Mouse (Mus musculus) limb, embryonic 12.5 days (tissue): ENCODE measurements at regions not wholly inside any gene's neighbourhood (a gene's known extent, or its start where the extent isn't known, plus 50 kb on each side); places are given as distances from the start of the nearest gene placed in this dataset.

Source experiments
- ATAC-seq: fragments of 200-750 bp; cut with Nextera tagmentation; 2 replicates; pipeline ENCODE4 v1.8.0; 2017; ENCODE audit warnings: low read depth, moderate TSS enrichment; ENCODE audit not compliant: insufficient number of reproducible peaks, insufficient read depth, low FRiP score, low TSS enrichment
- H3K27ac ChIP-seq: fragments of 300-500 bp; sonication (generic); 2 replicates; pipeline ENCODE4 v1.5.1; 2016; ENCODE audit warnings: mild to moderate bottlenecking, moderate library complexity
- H3K27me3 ChIP-seq: fragments of 300-500 bp; sonication (generic); 2 replicates; pipeline ENCODE4 v1.6.1; 2016; ENCODE audit warnings: mild to moderate bottlenecking, moderate library complexity
- H3K36me3 ChIP-seq: fragments of 300-500 bp; sonication (generic); 2 replicates; pipeline ENCODE4 v1.6.1; 2016; ENCODE audit warnings: mild to moderate bottlenecking, moderate library complexity
- H3K4me1 ChIP-seq: fragments of 300-500 bp; sonication (generic); replicated peaks from 2 replicates; pipeline ENCODE4 v1.6.1; 2016
- H3K4me2 ChIP-seq: fragments of 300-500 bp; sonication (generic); 2 replicates; pipeline ENCODE4 v1.6.1; 2016; ENCODE audit warnings: mild to moderate bottlenecking, moderate library complexity
- H3K4me3 ChIP-seq: fragments of 300-500 bp; sonication (generic); replicated peaks from 2 replicates; pipeline ENCODE4 v1.5.1; 2016; ENCODE audit warnings: mild to moderate bottlenecking
- H3K9ac ChIP-seq: fragments of 300-500 bp; sonication (generic); replicated peaks from 2 replicates; pipeline ENCODE4 v1.6.1; 2016; ENCODE audit warnings: mild to moderate bottlenecking, moderate library complexity
- H3K9me3 ChIP-seq: fragments of 300-500 bp; sonication (generic); 2 replicates; pipeline ENCODE4 v1.6.1; 2016; ENCODE audit warnings: mild to moderate bottlenecking, moderate library complexity
- WGBS: fragments of 180-500 bp; shearing (Covaris S2); methylation state at CpG from one replicate; pipeline ENCODE4 v1.1.7; 2016; 5-methylcytosine and 5-hydroxymethylcytosine counted together

DNA sequence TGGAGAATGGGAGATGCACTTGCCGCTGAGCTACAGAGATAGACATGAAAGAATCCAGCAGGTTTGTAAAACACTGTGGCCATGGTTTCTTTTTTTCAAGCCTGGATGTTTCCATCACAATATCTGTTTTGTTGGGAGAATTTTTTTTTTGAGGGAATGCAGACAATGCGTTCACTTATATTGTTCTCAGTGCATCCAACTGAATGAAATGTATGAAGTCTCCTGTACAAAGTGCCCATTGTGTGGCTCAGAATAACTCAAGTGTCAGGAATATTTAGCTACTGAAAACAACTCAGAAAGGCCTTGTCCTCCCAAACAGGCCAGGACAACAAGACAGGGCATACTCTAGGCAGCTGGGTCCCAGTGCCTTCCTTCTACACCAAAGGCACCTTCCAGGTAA, 120.3 kb upstream of the Ado start:
- Histone ChIP-seq H3K9ac (no peak overlapping the region), H3K4me3 (no peak overlapping the region), H3K9me3 (no peaks in the 10 kb centered on the region), H3K4me2 (no peak overlapping the region), H3K27me3 (no peaks in the 10 kb centered on the region; the same call in 1 of the 2 replicates), H3K27ac (no peak overlapping the region), H3K36me3 (no peaks in the 10 kb centered on the region), H3K4me1 (peaks cover 4% of the 10 kb centered on the region; the same call in 1 of the 2 replicates)
- 95% methylated on average over 2 of the region's 2 CpGs for whole genome bisulfite sequencing
- no peak for ATAC-seq

DNA sequence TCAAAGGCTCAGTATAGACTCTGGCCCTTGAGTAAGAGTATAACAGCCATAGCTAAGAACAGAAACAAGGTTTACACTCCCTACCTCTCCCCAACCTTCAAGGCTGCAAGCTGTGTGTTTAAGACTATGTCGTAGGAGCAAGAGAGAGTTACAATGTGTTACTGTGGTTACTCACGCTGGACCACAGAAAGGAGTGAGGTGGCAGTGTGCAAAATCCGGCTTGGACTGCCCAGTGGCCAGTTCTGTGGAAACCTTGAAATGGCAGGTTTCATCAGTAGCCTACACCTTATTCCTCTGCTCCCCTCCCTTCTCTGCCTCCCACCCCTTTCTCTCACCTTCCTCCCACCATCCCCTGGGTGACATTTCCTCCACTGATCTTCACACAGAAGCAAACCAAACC, 114.3 kb upstream of the Ado start:
- H3K36me3 ChIP-seq = no peaks in the 10 kb centered on the region
- no peak overlapping the region for H3K9ac ChIP-seq
- H3K27me3 ChIP-seq = no peaks in the 10 kb centered on the region; the same call in 1 of the 2 replicates
- H3K4me2 ChIP-seq = no peak overlapping the region
- no peaks in the 10 kb centered on the region for H3K4me1 ChIP-seq
- 56% methylated on average over 3 of the region's 3 CpGs for WGBS
- no peak overlapping the region for H3K4me3 ChIP-seq
- no peak overlapping the region for H3K27ac ChIP-seq
- no peak for ATAC-seq
- no peaks in the 10 kb centered on the region for H3K9me3 ChIP-seq

DNA sequence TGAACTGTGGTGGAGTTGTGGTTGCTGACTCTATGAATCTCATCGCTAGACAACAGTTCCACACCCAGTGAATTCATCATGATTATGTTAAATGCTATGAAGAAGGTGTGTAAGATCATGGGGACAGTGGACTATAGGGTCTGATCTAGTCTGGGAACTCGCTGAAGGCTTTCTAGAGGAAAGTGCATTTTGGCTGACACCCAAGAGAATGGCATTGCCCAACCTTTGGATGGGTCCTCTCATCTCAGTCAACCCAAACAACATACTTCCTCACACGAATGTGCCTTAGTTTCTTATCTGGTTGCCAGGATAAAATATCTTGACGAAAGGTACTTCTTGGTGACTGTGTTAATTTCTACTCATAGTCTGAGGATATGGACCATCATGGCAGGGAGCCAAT, 112.9 kb upstream of the Ado start:
- Histone ChIP-seq H3K4me3 (no peak overlapping the region), H3K4me1 (no peaks in the 10 kb centered on the region), H3K27ac (no peak overlapping the region), H3K27me3 (no peaks in the 10 kb centered on the region; the same call in 1 of the 2 replicates), H3K9ac (no peak overlapping the region), H3K4me2 (no peak overlapping the region), H3K36me3 (no peaks in the 10 kb centered on the region), H3K9me3 (no peaks in the 10 kb centered on the region)
- WGBS = 89% methylated on average over 4 of the region's 4 CpGs
- ATAC-seq = no peak

DNA sequence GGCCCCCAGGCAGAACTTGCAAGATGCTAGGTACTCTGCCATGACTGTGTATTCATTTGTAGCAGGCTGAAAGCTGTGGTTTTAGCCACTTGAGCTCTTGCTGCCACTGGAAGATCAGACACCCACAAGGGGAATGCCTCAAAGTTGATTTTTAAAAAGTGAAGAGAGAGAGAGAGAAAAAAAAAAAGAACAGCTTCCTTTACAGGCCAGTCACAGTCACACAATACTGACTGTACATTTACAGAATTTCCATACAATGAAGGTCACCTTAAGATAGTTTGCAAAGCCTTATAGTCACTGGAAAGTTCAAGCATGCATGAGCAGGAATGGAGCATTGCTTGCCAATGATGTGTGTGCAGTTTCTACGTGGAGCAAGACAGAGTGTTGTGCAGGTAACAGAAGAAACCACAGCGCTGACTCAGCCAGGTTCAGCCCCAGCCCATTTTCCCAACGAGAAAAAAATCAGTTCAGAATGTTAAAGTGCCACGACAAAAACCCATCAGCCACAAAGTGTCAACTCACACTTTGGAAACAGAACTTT, 109.3 kb upstream of the Ado start:
- Histone ChIP-seq H3K27me3 (no peaks in the 10 kb centered on the region), H3K36me3 (no peaks in the 10 kb centered on the region), H3K9me3 (no peaks in the 10 kb centered on the region), H3K4me1 (no peaks in the 10 kb centered on the region), H3K9ac (no peak overlapping the region), H3K27ac (no peak overlapping the region), H3K4me3 (no peak overlapping the region), H3K4me2 (no peak overlapping the region)
- 75% methylated on average over 4 of the region's 4 CpGs for WGBS
- ATAC-seq = no peak

DNA sequence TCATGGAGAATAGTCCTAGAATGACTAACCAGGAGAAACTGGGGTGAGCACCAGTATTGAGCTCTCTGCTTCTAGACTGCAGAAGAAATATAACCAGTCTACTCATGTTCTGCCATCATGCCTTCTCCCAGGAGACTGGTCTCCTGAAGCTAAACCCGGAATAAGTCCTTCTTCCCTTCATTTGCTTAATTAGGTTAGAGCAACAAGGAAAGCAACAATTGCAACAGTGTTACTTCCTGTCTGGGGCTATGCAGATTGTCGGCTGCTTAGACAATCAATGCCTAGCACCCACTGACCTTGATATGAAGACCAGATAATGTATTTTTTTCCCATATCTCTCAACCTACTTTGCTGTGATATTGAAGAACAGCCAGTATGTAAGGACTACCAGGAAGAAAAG, 108.5 kb upstream of the Ado start:
- WGBS = 68% methylated on average over 2 of the region's 2 CpGs
- Histone ChIP-seq H3K4me3 (no peak overlapping the region), H3K9me3 (no peaks in the 10 kb centered on the region), H3K4me1 (no peaks in the 10 kb centered on the region), H3K9ac (no peak overlapping the region), H3K27ac (no peak overlapping the region), H3K27me3 (no peaks in the 10 kb centered on the region), H3K36me3 (no peaks in the 10 kb centered on the region), H3K4me2 (no peak overlapping the region)
- ATAC-seq = no peak

DNA sequence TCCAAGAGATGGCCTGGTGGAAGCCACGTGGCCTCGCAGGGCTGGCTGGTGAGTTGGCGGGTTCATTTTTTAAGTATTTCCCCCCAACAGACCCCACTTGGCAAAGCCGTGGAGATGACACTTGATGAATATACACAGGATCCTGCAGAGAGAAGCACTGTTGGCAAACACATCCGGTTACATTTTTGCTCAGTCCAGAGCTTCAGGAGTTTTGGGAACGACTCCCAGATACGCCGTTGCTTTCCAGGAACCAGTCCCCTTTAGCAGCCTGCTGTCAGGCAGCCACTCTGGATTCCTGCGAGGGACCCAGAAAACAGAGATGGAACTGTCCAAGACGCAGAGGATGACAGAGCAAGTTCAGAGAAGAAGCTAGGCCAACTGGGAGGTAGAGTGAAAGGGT, 105.8 kb upstream of the Ado start:
- 90% methylated on average over 10 of the region's 10 CpGs for WGBS
- no peak for ATAC-seq
- Histone ChIP-seq H3K36me3 (no peaks in the 10 kb centered on the region), H3K4me3 (no peak overlapping the region), H3K9ac (no peak overlapping the region), H3K4me1 (no peaks in the 10 kb centered on the region), H3K9me3 (no peaks in the 10 kb centered on the region), H3K27ac (no peak overlapping the region), H3K4me2 (no peak overlapping the region), H3K27me3 (no peaks in the 10 kb centered on the region)

DNA sequence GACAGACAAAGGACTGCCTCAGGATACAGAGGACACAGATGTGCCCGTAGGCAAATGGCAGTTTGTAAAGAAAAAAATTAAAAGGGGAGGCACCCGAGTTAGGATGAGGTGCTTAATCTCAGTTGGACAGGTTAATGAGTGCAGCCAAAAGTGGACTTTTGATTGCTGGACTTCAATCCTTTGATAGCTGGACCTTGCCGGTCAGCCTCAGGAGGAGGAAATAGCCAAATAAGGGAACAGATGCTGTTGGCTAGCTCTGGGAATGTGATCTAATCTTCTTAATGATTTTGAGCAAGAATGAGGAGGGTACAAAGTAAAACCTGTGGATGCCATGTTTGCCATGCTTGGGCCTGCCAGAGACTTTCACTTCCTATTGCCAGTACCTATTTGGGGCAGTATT, 103.5 kb upstream of the Ado start:
- Histone ChIP-seq H3K27me3 (no peaks in the 10 kb centered on the region), H3K4me2 (no peak overlapping the region), H3K4me3 (no peak overlapping the region), H3K27ac (no peak overlapping the region), H3K9me3 (no peaks in the 10 kb centered on the region), H3K9ac (no peak overlapping the region), H3K36me3 (no peaks in the 10 kb centered on the region), H3K4me1 (peaks cover 8% of the 10 kb centered on the region; the same call in 1 of the 2 replicates)
- ATAC-seq = no peak
- WGBS = 29% methylated on average over 3 of the region's 3 CpGs

GRCm38 (mm10) chr10:67651386-67651785, 102.6 kb upstream of the Ado start:
- no peak overlapping the region for H3K9ac ChIP-seq
- H3K4me1 ChIP-seq = peaks cover 12% of the 10 kb centered on the region; the same call in 1 of the 2 replicates
- ATAC-seq = no peak
- no peak overlapping the region for H3K27ac ChIP-seq
- 97% methylated on average over 2 of the region's 2 CpGs for WGBS
- no peaks in the 10 kb centered on the region for H3K9me3 ChIP-seq
- H3K4me2 ChIP-seq = no peak overlapping the region
- no peaks in the 10 kb centered on the region for H3K36me3 ChIP-seq
- H3K27me3 ChIP-seq = no peaks in the 10 kb centered on the region
- no peak overlapping the region for H3K4me3 ChIP-seq

DNA sequence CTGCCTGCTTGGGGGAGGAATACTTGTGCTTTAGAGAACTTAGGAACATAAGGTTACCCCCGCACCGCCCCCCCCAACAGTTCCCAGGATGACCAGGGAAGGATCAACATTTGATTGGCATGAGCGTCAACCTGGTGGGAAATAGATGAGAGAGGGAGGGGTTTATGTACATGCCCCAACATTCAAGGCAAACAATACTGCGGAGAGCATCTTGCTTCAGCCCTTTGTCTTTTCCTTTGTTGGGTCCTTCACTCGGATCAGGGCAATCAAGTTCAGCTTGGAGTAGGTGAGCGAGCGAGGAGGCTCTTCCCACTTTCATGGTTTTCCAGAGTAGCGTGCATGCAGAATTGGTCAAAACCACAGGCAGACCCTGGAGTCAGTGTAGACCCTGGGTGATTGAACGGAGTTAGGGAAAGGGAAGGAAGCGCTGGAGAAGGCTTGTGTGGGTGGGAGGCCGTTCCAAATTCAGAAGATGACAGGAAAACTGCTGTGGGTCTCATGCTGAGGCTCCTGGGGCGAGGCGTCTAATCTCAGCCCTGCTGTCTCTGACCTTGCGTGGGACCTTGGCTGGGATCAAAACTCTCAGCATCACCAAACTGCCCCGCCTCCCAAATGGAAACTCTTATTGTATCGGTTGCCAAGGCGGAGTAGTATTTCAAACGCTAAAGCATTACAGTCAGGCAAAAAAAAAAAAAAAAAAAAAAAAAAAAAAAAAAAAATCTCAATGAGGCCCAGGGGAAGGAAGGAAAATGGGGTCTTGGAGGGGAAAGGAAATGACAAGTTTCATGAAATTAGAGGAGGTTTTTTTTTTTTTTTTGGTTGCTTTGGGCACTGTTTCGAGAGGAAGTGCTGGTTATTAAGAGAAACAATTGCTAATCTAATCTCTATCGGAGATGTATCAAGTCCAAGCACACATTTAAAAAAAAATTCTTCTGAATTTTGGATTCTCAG, 99.3 kb upstream of the Ado start:
- Histone ChIP-seq H3K4me1 (peaks cover 17% of the 10 kb centered on the region; the same call in 1 of the 2 replicates), H3K27me3 (no peaks in the 10 kb centered on the region), H3K9ac (0 out of 2 replicates have a peak overlapping the region, but pooled peaks have one; percentile 27), H3K36me3 (no peaks in the 10 kb centered on the region), H3K4me2 (peak overlapping the region; percentile 58), H3K9me3 (no peaks in the 10 kb centered on the region), H3K27ac (peak overlapping the region; percentile 50; the same call in 1 of the 2 replicates), H3K4me3 (peak overlapping the region; percentile 29)
- peak; percentile 10; the same call in 1 of the 2 replicates for ATAC-seq
- 20% methylated on average over 20 of the region's 20 CpGs for WGBS

DNA sequence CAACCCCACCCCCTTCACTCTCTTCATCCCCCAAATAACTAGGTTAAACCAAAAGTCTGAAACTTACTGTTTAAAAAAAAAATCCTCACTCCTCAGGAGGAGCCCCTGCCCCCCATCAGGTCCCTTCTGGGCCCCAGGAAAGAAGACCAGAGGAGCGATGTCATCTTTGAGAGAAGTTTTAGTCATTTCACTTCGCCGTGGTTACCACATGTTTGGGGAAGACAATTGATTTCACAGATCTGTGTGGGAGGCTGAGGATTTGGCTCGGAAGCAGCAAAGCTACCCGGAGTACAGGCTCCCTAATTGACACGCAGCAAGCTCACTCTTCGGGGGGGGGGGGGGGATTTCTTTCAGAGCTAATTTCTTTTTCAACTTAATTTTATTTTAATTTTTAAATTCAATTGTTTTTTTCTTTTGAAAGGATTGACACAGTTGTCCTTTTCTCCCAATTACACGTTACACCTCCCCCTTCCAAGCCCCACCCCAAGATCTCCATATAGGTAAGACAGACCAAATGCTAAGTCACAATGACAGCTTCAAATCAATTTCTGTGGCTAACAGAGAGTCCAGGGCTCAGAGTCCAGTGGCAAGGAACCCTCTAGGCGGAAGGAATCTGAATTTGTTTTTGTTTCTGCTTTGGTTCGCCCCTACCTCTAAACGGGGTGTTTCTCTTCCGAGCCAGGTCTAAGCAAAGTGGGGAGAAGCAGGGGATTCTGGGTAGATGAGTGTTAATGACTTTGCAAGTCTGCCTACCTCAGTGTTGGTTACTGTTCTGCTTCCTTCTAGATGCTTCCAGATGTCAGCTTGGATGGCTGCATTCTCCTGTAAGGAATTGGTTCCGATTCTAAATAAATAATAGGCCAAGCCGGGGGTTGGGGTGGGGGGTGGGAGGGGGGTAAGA, 98.2 kb upstream of the Ado start:
- H3K36me3 ChIP-seq = no peaks in the 10 kb centered on the region
- H3K9me3 ChIP-seq = no peaks in the 10 kb centered on the region
- 0 out of 2 replicates have a peak, but pooled peaks have one; percentile 29 for ATAC-seq
- H3K4me1 ChIP-seq = peaks cover 17% of the 10 kb centered on the region; the same call in 1 of the 2 replicates
- no peak overlapping the region for H3K9ac ChIP-seq
- no peak overlapping the region for H3K27ac ChIP-seq
- peak overlapping the region; percentile 58 for H3K4me2 ChIP-seq
- peak overlapping the region; percentile 29 for H3K4me3 ChIP-seq
- 9% methylated on average over 14 of the region's 14 CpGs for WGBS
- no peaks in the 10 kb centered on the region for H3K27me3 ChIP-seq

DNA sequence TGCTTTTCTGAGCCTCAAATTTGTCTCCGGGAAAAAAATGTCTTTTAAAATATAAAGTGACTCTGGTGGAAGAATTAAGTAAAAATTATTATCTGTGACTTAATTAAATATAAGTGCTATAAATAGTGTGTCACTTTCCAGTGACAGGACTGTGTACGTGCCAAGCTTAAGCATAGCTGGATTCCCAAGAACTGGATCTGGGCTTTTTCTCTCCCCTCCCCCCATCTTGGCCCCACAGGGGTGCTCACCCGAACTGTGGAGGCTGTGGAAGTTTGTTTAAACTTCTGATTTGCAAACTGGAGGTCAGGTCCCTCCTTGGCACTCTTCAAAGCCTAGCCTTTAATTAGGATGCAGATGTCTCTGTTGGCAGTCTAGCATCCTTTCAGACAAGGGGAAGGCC, 97.1 kb upstream of the Ado start:
- Histone ChIP-seq H3K9me3 (no peaks in the 10 kb centered on the region), H3K4me2 (no peak overlapping the region), H3K36me3 (no peaks in the 10 kb centered on the region), H3K27me3 (no peaks in the 10 kb centered on the region), H3K4me1 (peaks cover 17% of the 10 kb centered on the region; the same call in 1 of the 2 replicates), H3K27ac (no peak overlapping the region), H3K9ac (no peak overlapping the region), H3K4me3 (no peak overlapping the region)
- WGBS = 34% methylated on average over 3 of the region's 3 CpGs
- no peak for ATAC-seq
